Mouse (Mus musculus) neural tube, embryonic 14.5 days (tissue): ENCODE measurements at regions not wholly inside any gene's neighbourhood (a gene's known extent, or its start where the extent isn't known, plus 50 kb on each side); places are given as distances from the start of the nearest gene placed in this dataset.

Experiments
- ATAC-seq: fragments of 200-750 bp; cut with Nextera tagmentation; 2 replicates; pipeline ENCODE4 v1.8.0; 2017; ENCODE audit warnings: low read depth, mild to moderate bottlenecking, moderate TSS enrichment, moderate library complexity
- H3K27ac ChIP-seq: fragments of 300-500 bp; sonication (generic); 2 replicates; pipeline ENCODE4 v1.5.1; 2014; ENCODE audit warnings: low read depth, mild to moderate bottlenecking, control low read depth, low read length, moderate library complexity, mixed read lengths
- H3K27me3 ChIP-seq: fragments of 300-500 bp; sonication (generic); 2 replicates; pipeline ENCODE4 v1.6.1; 2014; ENCODE audit warnings: low read length; ENCODE audit not compliant: control insufficient read depth, insufficient read depth
- H3K36me3 ChIP-seq: fragments of 300-500 bp; sonication (generic); 2 replicates; pipeline ENCODE4 v1.6.1; 2014; ENCODE audit warnings: low read length, mixed read lengths; ENCODE audit not compliant: control insufficient read depth, insufficient read depth
- H3K4me1 ChIP-seq: fragments of 300-500 bp; sonication (generic); 2 replicates; pipeline ENCODE4 v1.6.1; 2014; ENCODE audit warnings: low read length; ENCODE audit not compliant: control insufficient read depth, insufficient read depth
- H3K4me2 ChIP-seq: fragments of 300-500 bp; sonication (generic); 2 replicates; pipeline ENCODE4 v1.6.1; 2014; ENCODE audit warnings: mild to moderate bottlenecking, low read depth, low read length, control low read depth
- H3K4me3 ChIP-seq: fragments of 300-500 bp; sonication (generic); 2 replicates; pipeline ENCODE4 v1.5.1; 2014; ENCODE audit warnings: low read depth, low read length, control low read depth, mixed read lengths
- H3K9ac ChIP-seq: fragments of 300-500 bp; sonication (generic); replicated peaks from 2 replicates; pipeline ENCODE4 v1.6.1; 2014; ENCODE audit warnings: low read depth, mild to moderate bottlenecking, control low read depth, low read length, mixed read lengths
- H3K9me3 ChIP-seq: fragments of 300-500 bp; sonication (generic); 2 replicates; pipeline ENCODE4 v1.6.1; 2016; ENCODE audit warnings: low read length; ENCODE audit not compliant: control insufficient read depth
- WGBS: fragments of 180-500 bp; shearing (Covaris S2); extraction: QIAGEN DNeasy Blood & Tissue Kit; methylation state at CpG from one replicate; pipeline ENCODE4 v1.1.7; 2014; 5-methylcytosine and 5-hydroxymethylcytosine counted together

DNA sequence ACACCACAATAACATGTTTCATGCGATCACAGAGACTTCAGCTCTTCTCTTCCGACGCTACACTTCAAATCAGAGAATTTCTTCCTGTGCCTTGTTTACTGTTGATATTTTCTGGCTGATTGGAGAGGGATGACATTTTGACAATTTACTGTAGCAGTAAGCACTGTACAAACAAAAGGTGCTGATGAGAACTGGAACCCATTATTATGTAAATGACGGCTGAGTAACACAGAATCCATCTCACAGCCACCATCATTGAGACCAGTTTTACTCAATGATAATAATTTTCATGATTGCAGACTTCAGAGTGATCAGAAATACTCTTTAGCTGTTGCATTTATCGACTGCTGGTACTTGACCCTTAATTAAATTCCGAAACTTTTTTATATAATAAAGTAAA is 341.5 kb upstream of the Pou3f3 start:
- Histone ChIP-seq H3K4me2 (no peak overlapping the region), H3K4me3 (no peak overlapping the region), H3K9ac (no peak overlapping the region), H3K27me3 (no peaks in the 10 kb centered on the region), H3K4me1 (no peaks in the 10 kb centered on the region), H3K27ac (no peak overlapping the region), H3K36me3 (no peaks in the 10 kb centered on the region), H3K9me3 (no peaks in the 10 kb centered on the region)
- WGBS, result 68% methylated on average over 6 of the region's 6 CpGs
- ATAC-seq, result no peak

DNA sequence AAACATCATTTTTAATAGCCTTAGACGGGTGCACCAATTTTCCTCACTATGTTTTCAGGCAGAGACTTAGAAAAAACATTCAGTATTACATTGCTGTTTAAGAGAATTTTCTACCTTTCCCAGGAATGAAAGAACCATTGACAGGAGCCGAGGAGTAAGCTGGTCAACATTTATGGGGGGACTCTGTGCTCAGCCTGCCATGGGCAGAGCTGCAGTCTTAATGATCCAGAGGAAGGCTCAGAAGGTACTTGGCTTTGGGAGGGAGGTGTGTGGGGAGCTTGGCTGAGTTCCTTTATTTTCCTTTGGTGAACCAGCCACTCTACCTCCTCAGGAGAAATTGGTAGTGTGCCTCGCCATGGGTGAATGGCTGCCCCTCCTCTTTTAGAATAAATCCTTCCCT is 333.1 kb upstream of the Pou3f3 start:
- 80% methylated on average over 3 of the region's 3 CpGs for WGBS
- Histone ChIP-seq H3K27me3 (no peaks in the 10 kb centered on the region), H3K9me3 (no peaks in the 10 kb centered on the region), H3K4me1 (no peaks in the 10 kb centered on the region), H3K9ac (no peak overlapping the region), H3K27ac (no peak overlapping the region), H3K4me3 (no peak overlapping the region), H3K36me3 (no peaks in the 10 kb centered on the region), H3K4me2 (no peak overlapping the region)
- no peak for ATAC-seq

DNA sequence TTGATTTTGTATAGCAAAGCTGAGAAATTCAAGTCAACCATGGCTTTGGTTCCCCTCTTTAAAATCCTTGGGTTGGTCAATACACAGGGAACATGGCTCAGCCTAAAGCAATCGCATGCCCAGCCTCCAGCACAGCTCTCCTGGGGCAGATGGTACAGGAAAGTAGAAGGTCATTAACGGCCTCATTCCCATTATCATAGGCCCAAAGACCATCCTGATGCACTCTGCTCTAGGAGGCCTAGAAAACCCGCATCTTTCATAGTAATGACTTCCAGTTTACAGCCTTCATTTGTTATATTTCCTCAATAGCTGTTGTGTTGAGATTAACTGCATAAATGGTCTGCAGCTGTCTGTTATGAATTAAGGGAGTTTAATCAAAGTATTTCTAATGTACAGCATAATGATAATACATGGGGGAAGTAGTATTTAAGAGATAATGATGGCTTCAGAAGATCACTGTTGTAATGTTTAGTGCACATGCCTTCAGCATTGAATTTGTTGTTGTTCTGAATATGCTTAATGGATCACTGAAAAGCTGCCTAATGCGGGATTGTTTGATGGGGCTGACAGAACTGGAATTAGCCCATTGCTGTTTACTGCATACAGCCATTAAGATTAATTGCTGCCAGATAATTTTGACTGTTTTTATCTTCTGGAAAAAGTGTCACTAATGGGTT is 329.8 kb upstream of the Pou3f3 start:
- H3K36me3 ChIP-seq, result no peaks in the 10 kb centered on the region
- no peak overlapping the region for H3K9ac ChIP-seq
- no peak overlapping the region for H3K4me2 ChIP-seq
- 43% methylated on average over 4 of the region's 4 CpGs for WGBS
- no peak overlapping the region for H3K4me3 ChIP-seq
- H3K9me3 ChIP-seq, result no peaks in the 10 kb centered on the region
- ATAC-seq, result peak; percentile 54; the same call in 1 of the 2 replicates
- no peaks in the 10 kb centered on the region for H3K4me1 ChIP-seq
- no peak overlapping the region for H3K27ac ChIP-seq
- no peaks in the 10 kb centered on the region for H3K27me3 ChIP-seq

DNA sequence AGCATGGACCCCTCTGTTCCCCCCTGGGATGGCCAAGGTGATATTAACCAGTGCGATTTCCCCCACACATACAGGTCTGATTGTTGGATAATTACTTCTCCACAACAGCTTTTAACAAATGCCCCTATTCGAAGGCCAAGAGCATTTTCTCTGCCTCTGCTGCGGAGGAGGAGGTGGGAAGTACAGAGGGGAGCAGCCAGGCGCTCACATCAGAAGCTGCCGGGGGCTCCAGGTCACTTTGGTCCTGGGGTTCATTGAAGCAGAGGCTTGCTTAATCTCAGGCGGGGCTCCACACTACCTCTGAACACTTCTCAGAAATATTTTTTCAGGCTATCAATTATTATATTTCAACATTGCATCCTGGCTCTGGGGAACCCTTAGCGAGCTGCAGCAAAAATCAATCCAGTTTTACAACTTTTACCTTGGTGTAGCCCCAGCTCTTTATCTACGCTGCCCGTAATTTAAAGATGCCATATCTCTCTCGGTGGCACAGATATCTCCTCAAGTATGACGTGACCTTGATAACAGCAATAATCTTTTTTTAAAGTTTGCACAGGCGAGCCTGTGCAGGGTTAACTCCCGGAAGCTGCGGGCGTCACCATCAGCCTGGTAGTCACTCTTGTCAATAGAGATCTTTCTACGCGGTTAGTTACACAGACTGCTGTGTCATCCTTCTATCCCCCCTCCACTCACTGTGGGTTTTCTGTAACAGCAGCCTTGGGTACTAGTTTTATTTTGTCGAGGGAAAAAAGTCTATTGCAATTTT is 307.5 kb upstream of the Pou3f3 start:
- peak; percentile 44; the same call in 1 of the 2 replicates for ATAC-seq
- WGBS, result 51% methylated on average over 18 of the region's 18 CpGs

DNA sequence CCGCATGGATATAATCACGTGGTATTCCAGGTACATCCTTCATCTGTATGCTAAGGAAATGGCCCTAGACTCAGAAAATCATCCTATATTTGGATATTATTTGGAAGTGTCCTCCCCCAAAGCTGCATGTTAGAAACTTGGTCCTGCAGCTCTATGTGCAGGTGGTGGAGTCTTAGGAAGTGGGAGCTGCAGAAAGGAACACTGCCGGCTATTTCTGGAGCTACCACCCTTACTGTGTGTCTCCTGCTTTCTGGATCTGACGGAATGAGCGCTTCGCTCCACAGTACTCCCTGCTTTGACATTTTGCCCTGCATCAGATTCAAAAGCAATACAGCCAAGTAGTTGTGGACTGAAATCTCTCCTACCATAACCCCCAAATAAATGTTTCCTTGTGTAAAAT is 306.8 kb upstream of the Pou3f3 start:
- Histone ChIP-seq H3K9ac (no peak overlapping the region), H3K4me2 (no peak overlapping the region), H3K4me1 (no peaks in the 10 kb centered on the region), H3K9me3 (no peaks in the 10 kb centered on the region), H3K27me3 (no peaks in the 10 kb centered on the region), H3K36me3 (no peaks in the 10 kb centered on the region), H3K4me3 (no peak overlapping the region), H3K27ac (no peak overlapping the region)
- WGBS, result 94% methylated on average over 6 of the region's 6 CpGs
- ATAC-seq, result no peak

More for the DNA sequence above, 307.5 kb upstream of the Pou3f3 start:
- no peaks in the 10 kb centered on the region for H3K9me3 ChIP-seq
- H3K27me3 ChIP-seq, result no peaks in the 10 kb centered on the region
- H3K36me3 ChIP-seq, result no peaks in the 10 kb centered on the region
- no peak overlapping the region for H3K4me2 ChIP-seq
- H3K27ac ChIP-seq, result no peak overlapping the region
- H3K4me1 ChIP-seq, result no peaks in the 10 kb centered on the region
- H3K9ac ChIP-seq, result no peak overlapping the region
- H3K4me3 ChIP-seq, result no peak overlapping the region

DNA sequence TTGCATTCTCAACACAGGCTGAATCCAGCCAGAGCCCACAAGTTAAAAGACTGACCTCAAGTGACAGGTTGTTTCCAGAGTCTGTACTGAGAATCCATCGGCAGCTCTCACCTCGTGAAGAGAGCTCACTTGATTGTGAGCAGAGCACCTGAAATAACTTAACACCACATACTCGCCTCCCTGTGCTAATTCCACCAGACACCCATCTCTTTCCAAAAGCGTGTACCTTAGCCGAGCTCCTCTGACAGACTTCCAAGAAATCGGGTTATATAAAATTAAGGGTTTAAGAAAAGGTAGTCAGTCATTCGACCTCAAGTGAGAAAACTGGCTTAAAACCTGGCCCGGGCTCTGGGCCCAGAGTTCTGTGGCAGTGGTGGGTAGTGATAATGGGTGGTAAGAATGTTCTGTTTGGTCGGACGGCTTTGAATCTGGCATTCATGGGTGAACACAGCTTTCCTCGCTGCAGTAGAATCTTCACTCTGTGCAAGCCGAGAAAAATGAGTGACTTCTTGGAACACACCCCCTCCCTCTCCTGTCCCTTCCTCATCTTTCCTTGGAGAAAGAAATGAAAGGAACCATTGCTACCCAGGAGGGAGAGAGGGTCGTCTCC is 299.8 kb upstream of the Pou3f3 start:
- Histone ChIP-seq H3K27ac (no peak overlapping the region), H3K4me2 (no peak overlapping the region), H3K4me3 (no peak overlapping the region), H3K4me1 (no peaks in the 10 kb centered on the region), H3K9me3 (no peaks in the 10 kb centered on the region), H3K9ac (no peak overlapping the region), H3K36me3 (no peaks in the 10 kb centered on the region), H3K27me3 (no peaks in the 10 kb centered on the region)
- ATAC-seq, result no peak
- WGBS, result 90% methylated on average over 13 of the region's 13 CpGs

DNA sequence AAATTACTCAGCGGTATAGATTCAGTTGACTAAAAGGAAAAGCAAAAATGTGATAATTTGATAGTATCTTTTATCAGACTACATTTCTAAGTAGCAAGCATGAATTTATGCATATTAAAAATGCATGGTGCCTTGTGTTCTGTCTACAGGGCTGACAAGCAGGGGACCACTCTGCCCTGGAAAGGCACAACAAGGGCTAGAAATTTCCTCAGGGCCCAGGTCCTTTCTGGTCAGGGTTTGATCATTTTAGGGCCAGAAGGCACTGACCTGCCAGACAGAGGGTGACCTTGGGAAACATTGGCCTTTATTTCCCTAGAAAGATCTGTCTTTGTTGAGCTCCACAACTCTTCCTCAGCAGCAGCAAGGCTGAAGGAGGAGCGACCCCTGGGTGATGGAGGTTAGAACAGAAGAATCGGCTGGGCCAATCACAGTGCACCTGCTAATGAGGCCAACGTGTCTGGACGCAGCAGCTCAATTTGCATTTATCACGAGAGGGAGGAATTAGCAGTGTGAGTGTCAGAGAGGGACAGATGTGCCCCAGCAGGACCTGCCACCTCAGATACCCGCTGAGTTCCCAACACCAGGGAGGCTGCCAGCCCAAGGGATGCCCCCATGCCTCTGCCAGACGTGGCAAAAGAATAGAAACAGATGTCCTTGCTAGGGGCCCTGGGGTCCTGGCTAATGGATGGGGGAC is 297.0 kb upstream of the Pou3f3 start:
- Histone ChIP-seq H3K36me3 (no peaks in the 10 kb centered on the region), H3K4me2 (no peak overlapping the region), H3K27me3 (no peaks in the 10 kb centered on the region), H3K27ac (no peak overlapping the region), H3K9me3 (no peaks in the 10 kb centered on the region), H3K4me3 (no peak overlapping the region), H3K4me1 (no peaks in the 10 kb centered on the region), H3K9ac (no peak overlapping the region)
- no peak for ATAC-seq
- 25% methylated on average over 8 of the region's 8 CpGs for WGBS

DNA sequence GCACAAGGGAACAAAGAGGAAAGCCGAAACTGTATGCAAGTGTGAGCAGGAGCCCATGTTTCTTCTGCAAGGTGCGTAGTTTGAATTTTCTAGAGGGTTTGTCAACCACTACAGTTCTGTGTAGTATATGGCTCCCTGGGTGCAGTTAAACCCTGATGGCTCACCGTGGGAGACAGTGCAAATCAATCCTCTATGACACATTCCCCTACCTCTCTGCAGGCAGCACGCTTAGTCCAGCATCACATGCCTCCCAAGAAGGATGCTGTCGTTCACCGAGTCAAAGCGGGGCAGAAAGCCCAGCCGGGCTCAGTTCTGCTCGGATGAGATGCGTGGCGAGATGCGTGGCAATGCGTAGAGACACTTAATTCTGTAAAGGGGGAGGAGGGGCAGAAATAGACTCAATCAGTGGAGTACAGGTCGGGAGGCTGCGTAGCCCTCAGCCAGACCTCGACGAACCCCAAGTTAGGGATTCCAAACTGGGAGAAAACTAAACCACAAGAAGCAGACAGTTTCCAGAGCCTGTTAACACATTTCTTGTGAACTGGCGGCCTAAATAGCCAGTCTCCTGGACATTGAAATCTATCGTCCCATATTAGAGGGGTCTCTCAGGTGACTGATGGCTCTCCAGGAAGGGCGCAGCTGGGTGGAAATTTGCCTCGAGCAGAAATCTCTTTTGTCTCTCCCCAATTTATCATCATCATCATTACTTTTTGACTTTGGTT is 279.6 kb upstream of the Pou3f3 start:
- Histone ChIP-seq H3K4me3 (no peak overlapping the region), H3K27me3 (no peaks in the 10 kb centered on the region)

More for the DNA sequence above, 279.6 kb upstream of the Pou3f3 start:
- no peak overlapping the region for H3K27ac ChIP-seq
- WGBS, result 35% methylated on average over 21 of the region's 21 CpGs
- no peak overlapping the region for H3K9ac ChIP-seq
- peaks cover 5% of the 10 kb centered on the region; the same call in 1 of the 2 replicates for H3K4me1 ChIP-seq
- peak overlapping the region; percentile 6; the same call in 1 of the 2 replicates for H3K4me2 ChIP-seq
- peak; percentile 58 for ATAC-seq
- H3K9me3 ChIP-seq, result no peaks in the 10 kb centered on the region
- no peaks in the 10 kb centered on the region for H3K36me3 ChIP-seq
